Mouse (Mus musculus): ENCODE results near the gene Olfm4. TPM values are rescaled to one million over a fixed set of nuclear protein-coding genes. Genes with fewer than 3 reads are reported as not detected.

Olfm4 gene
- total RNA-seq, 1 experiment, result not detected

GRCm38 (mm10) chr14:80055725-80056124, 71.8 kb downstream of the Olfm4 start:
- in situ Hi-C loops (cut with MboI; ENCODE audit: low sequenced_read_pairs in 2 of 2, unreplicated experiment in 2 of 2), result no loop called here
- peak; percentile 21 for DNase-seq (ENCODE audit: low read depth, low spot score)
- no peak for TF ChIP-seq HCFC1 (IDR thresholded peaks at IDR 0.05; ENCODE audit: borderline replicate concordance, insufficient read depth, low read length)
- no peak for TF ChIP-seq MAFK (IDR thresholded peaks at IDR 0.05; ENCODE audit: insufficient read depth, low read depth, low read length)
- no peak for TF ChIP-seq CHD2 (IDR thresholded peaks at IDR 0.05; ENCODE audit: low read depth, low read length)
- TF ChIP-seq ZNF384 (IDR thresholded peaks at IDR 0.05; ENCODE audit: low read depth, low read length), result peak; percentile 54; the same call in 1 of the 2 replicates
- no peak for TF ChIP-seq ZC3H11A (IDR thresholded peaks at IDR 0.05; ENCODE audit: borderline replicate concordance, low read depth, low read length)

GRCm38 (mm10) chr14:80061686-80062085, 77.8 kb downstream of the Olfm4 start:
- H3K36me3 ChIP-seq (ENCODE audit: control insufficient read depth, insufficient read depth, low read length, poor library complexity, severe bottlenecking), result no peaks in the 10 kb centered on the region
- H3K4me3 ChIP-seq (ENCODE audit: insufficient read depth in 1 of 2, low read depth in 1 of 2, low read length in 2 of 2, poor library complexity in 1 of 2, severe bottlenecking in 1 of 2), result no peak overlapping the region
- DNase-seq (ENCODE audit: low read depth, low spot score), result no peak
- H3K9me3 ChIP-seq (ENCODE audit: control insufficient read depth, insufficient read depth, low read depth, low read length), result no peaks in the 10 kb centered on the region
- no peak for TF ChIP-seq HCFC1 (IDR thresholded peaks at IDR 0.05; ENCODE audit: borderline replicate concordance, insufficient read depth, low read length)
- no peak for TF ChIP-seq MAFK (IDR thresholded peaks at IDR 0.05; ENCODE audit: insufficient read depth, low read depth, low read length)
- no peak for TF ChIP-seq CHD2 (IDR thresholded peaks at IDR 0.05; ENCODE audit: low read depth, low read length)
- no peak for TF ChIP-seq ZC3H11A (IDR thresholded peaks at IDR 0.05; ENCODE audit: borderline replicate concordance, low read depth, low read length)
- TF ChIP-seq ZNF384 (IDR thresholded peaks at IDR 0.05; ENCODE audit: low read depth, low read length), result no peak
- H3K9ac ChIP-seq (ENCODE audit: insufficient read depth, low read depth, low read length, poor library complexity, severe bottlenecking), result no peak overlapping the region
- no peaks in the 10 kb centered on the region for H3K4me1 ChIP-seq (ENCODE audit: control insufficient read depth in 2 of 2, insufficient read depth in 2 of 2, low read length in 2 of 2, poor library complexity in 1 of 2)
- no peak overlapping the region for H3K27ac ChIP-seq (ENCODE audit: insufficient read depth, low read depth, low read length, poor library complexity, severe bottlenecking)
- in situ Hi-C loops (cut with MboI; ENCODE audit: low sequenced_read_pairs in 2 of 2, unreplicated experiment in 2 of 2), result no loop called here

More at GRCm38 (mm10) chr14:80055725-80056124, 71.8 kb downstream of the Olfm4 start:
- peaks cover 0 to 2% of the 10 kb centered on the region in 2 experiments; a peak in 1 of 4 replicates for H3K4me1 ChIP-seq (ENCODE audit: control insufficient read depth in 2 of 2, insufficient read depth in 2 of 2, low read length in 2 of 2, poor library complexity in 1 of 2)
- no peaks in the 10 kb centered on the region for H3K36me3 ChIP-seq (ENCODE audit: control insufficient read depth, insufficient read depth, low read length, poor library complexity, severe bottlenecking)
- H3K27ac ChIP-seq (ENCODE audit: insufficient read depth, low read depth, low read length, poor library complexity, severe bottlenecking), result no peak overlapping the region
- H3K9me3 ChIP-seq (ENCODE audit: control insufficient read depth, insufficient read depth, low read depth, low read length), result no peaks in the 10 kb centered on the region
- no peak overlapping the region for H3K9ac ChIP-seq (ENCODE audit: insufficient read depth, low read depth, low read length, poor library complexity, severe bottlenecking)
- no peak overlapping the region for H3K4me3 ChIP-seq (ENCODE audit: insufficient read depth in 1 of 2, low read depth in 1 of 2, low read length in 2 of 2, poor library complexity in 1 of 2, severe bottlenecking in 1 of 2)

GRCm38 (mm10) chr14:80062896-80063295, 79.0 kb downstream of the Olfm4 start:
- TF ChIP-seq CHD2 (IDR thresholded peaks at IDR 0.05; ENCODE audit: low read depth, low read length) (no peak), MAFK (IDR thresholded peaks at IDR 0.05; ENCODE audit: insufficient read depth, low read depth, low read length) (no peak), HCFC1 (IDR thresholded peaks at IDR 0.05; ENCODE audit: borderline replicate concordance, insufficient read depth, low read length) (no peak), ZNF384 (IDR thresholded peaks at IDR 0.05; ENCODE audit: low read depth, low read length) (no peak), ZC3H11A (IDR thresholded peaks at IDR 0.05; ENCODE audit: borderline replicate concordance, low read depth, low read length) (no peak)
- Histone ChIP-seq H3K9me3 (ENCODE audit: control insufficient read depth, insufficient read depth, low read depth, low read length) (no peaks in the 10 kb centered on the region), H3K4me3 (ENCODE audit: insufficient read depth in 1 of 2, low read depth in 1 of 2, low read length in 2 of 2, poor library complexity in 1 of 2, severe bottlenecking in 1 of 2) (no peak overlapping the region), H3K27ac (ENCODE audit: insufficient read depth, low read depth, low read length, poor library complexity, severe bottlenecking) (no peak overlapping the region), H3K9ac (ENCODE audit: insufficient read depth, low read depth, low read length, poor library complexity, severe bottlenecking) (no peak overlapping the region), H3K4me1 (ENCODE audit: control insufficient read depth in 2 of 2, insufficient read depth in 2 of 2, low read length in 2 of 2, poor library complexity in 1 of 2) (no peaks in the 10 kb centered on the region), H3K36me3 (ENCODE audit: control insufficient read depth, insufficient read depth, low read length, poor library complexity, severe bottlenecking) (no peaks in the 10 kb centered on the region)
- in situ Hi-C loops (cut with MboI; ENCODE audit: low sequenced_read_pairs in 2 of 2, unreplicated experiment in 2 of 2), result no loop called here
- no peak for DNase-seq (ENCODE audit: low read depth, low spot score)

GRCm38 (mm10) chr14:80070580-80070979, 86.7 kb downstream of the Olfm4 start:
- Histone ChIP-seq H3K9ac (ENCODE audit: insufficient read depth, low read depth, low read length, poor library complexity, severe bottlenecking) (no peak overlapping the region), H3K4me3 (ENCODE audit: insufficient read depth in 1 of 2, low read depth in 1 of 2, low read length in 2 of 2, poor library complexity in 1 of 2, severe bottlenecking in 1 of 2) (no peak overlapping the region), H3K9me3 (ENCODE audit: control insufficient read depth, insufficient read depth, low read depth, low read length) (no peaks in the 10 kb centered on the region), H3K27ac (ENCODE audit: insufficient read depth, low read depth, low read length, poor library complexity, severe bottlenecking) (no peak overlapping the region), H3K4me1 (ENCODE audit: control insufficient read depth in 2 of 2, insufficient read depth in 2 of 2, low read length in 2 of 2, poor library complexity in 1 of 2) (no peaks in the 10 kb centered on the region), H3K36me3 (ENCODE audit: control insufficient read depth, insufficient read depth, low read length, poor library complexity, severe bottlenecking) (no peaks in the 10 kb centered on the region)
- TF ChIP-seq CHD2 (IDR thresholded peaks at IDR 0.05; ENCODE audit: low read depth, low read length) (no peak), ZNF384 (IDR thresholded peaks at IDR 0.05; ENCODE audit: low read depth, low read length) (no peak), ZC3H11A (IDR thresholded peaks at IDR 0.05; ENCODE audit: borderline replicate concordance, low read depth, low read length) (no peak), MAFK (IDR thresholded peaks at IDR 0.05; ENCODE audit: insufficient read depth, low read depth, low read length) (no peak), HCFC1 (IDR thresholded peaks at IDR 0.05; ENCODE audit: borderline replicate concordance, insufficient read depth, low read length) (no peak)
- DNase-seq (ENCODE audit: low read depth, low spot score), result no peak
- in situ Hi-C loops (cut with MboI; ENCODE audit: low sequenced_read_pairs in 2 of 2, unreplicated experiment in 2 of 2), result no loop called here

Other genes with a start within 250 kb of the Olfm4 start
- 0.94 and 2.4 TPM in 2 replicates for gene Pcdh8, start 212.8 kb upstream of the Olfm4 start, total RNA-seq (2012; rRNA removed)